Mouse (Mus musculus) left cerebral cortex, postnatal 25 days (tissue): Measurements from ENCODE around the gene Blnk. TPM values are rescaled to one million over a fixed set of nuclear protein-coding genes. Genes with fewer than 3 reads are reported as not detected.

Source experiments
- DNase-seq, 2 experiments: peaks; one replicate each; pipeline ENCODE4 v3.0.0; 2022; ENCODE audit warnings: low spot score in 2 of 2, mixed read lengths in 1 of 2
- intact Hi-C: fragments of 180-260 bp; cut with DNase I; formaldehyde crosslinking; loops from one replicate; pipeline ENCODE4 v1.15.1; 2025
- total RNA-seq, 2 experiments: library from RNA; stranded (reverse); gene quantifications; 2 replicates each; pipeline ENCODE4 v1.2.3; 2021

The Blnk gene
- total RNA-seq, 2 experiments from 2014 or later = 7.6 to 10.8 TPM

DNA sequence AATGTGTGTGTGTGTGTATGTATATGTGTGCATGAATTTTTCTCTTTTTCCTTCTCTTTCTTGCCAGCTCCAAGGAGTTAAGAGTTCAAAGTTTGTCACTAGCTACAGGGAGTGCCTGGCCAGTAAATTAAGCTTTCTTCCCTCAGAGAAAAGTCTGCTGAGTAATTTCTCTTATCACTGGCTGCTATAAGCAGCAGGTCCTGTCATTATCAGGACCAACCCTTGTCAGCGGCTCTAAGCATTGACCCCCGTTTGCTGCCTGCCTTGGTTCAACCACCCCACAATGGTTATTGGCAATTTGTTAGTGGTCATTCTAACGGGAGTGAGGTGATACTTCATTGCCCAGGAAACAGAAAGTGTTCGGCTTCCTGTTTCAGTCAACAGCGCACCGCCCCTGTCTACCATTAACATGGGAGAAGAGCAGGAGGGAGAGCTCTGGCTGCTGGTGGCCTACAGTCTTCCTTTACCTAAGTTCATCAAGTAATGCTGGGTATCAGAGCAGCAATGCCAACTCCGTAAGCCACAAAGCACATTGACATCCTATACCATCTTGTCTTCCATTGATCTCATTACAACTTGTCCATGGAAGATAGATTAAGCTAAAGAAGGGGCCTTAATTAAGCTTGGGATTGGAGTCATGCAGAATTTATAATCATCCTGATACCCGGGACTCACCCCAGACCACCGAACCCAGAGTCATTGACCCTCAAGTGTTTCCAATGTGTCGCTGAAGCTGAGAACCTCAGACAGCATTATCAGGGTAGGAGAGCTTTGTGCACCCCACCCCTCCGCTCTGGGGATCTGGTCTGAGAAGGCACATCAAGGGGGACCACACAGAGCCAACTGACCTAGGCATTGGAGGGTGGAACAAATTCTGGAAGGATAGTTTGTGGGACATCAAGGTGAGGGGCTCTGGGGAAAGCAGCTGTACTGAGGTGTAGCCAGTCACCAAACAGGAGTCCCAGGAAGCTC is 17.1 kb downstream of the Blnk start:
- intact Hi-C loops = no loop called here
- DNase-seq = no peak

- intact Hi-C loops = no loop called here
- no peak for DNase-seq
Observed at GRCm38 (mm10) chr19:40971273-40971914, 22.9 kb downstream of the Blnk start.

DNA sequence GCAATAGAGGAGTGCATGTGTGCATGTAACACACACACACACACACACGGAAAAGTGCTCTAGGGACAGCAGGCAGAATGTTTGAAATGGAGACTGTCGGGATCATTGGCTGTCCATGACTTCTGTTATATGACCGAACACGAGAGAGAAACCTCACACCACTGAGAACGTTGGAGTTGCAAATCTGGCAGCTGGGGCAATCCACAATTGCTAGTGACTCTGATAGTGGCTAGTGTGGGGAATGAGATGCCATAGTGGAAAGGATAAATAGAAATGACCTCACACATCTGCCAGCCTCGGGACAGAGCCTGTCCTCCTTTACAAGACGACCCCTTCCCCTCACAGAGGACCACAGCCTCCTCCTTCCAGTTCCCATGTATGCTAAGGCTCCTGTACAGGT is 23.6 kb downstream of the Blnk start:
- intact Hi-C loops = no loop called here
- DNase-seq = no peak

DNA sequence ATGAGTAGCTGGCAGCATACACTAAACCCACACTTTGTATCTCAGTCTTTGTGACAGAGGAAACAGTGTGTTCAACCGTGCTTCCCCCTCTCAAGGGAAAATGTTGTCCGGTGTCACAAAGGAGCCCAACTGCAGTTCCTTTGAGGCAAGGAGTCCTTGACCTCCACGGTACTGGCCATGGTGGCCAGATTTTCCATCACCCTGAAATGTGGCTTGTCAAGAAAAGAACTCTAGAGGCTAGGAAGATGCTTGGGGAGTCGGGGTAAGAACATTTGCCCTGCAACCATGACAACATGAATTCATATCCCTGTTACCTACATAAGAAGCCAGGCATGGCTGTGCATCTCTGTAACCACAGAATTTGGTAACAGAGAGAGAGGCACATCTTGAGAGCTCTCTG is 24.0 kb downstream of the Blnk start:
- intact Hi-C loops = no loop called here
- DNase-seq = no peak

- peak in 1 of 2 experiments; percentile 32 for DNase-seq
- intact Hi-C loops = no loop called here
Observed at GRCm38 (mm10) chr19:40964936-40965850, 29.1 kb downstream of the Blnk start.

GRCm38 (mm10) chr19:40964367-40964891 is 29.9 kb downstream of the Blnk start:
- intact Hi-C loops = no loop called here
- no peak for DNase-seq

DNA sequence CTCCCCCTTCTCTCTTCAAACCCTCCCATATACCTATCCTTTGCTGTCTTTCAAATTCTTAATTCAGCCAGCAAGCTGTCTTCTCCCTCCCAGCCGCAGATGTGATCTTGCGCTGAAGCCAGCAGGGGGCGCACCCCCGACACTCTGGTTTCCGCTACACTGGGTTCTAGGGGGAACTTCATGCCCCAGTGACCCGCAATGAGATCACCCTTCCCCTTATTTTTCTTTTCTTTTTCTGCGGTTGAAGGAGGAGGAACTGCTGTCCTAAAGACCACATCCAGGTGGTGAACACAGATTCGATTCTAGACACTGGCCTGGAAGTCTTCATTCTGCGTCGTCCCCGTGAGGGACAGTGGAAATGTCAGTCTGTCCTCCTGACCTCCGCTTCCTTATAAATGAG is 31.3 kb downstream of the Blnk start:
- intact Hi-C loops = loop anchor here (2.0 kb wide), 1 partner anchor 54 kb away; no protein-coding TSS in a partner anchor

GRCm38 (mm10) chr19:40958981-40959380 is 35.4 kb downstream of the Blnk start:
- DNase-seq = no peak
- intact Hi-C loops = no loop called here

More for the DNA sequence above, 31.3 kb downstream of the Blnk start:
- peak in 1 of 2 experiments; percentile 45 for DNase-seq

- DNase-seq = peak in 1 of 2 experiments; percentile 64
- intact Hi-C loops = no loop called here
Observed at GRCm38 (mm10) chr19:40946937-40947577, 47.3 kb downstream of the Blnk start.

- intact Hi-C loops = no loop called here
Observed at GRCm38 (mm10) chr19:40943552-40943951, 50.8 kb downstream of the Blnk start.

GRCm38 (mm10) chr19:40936038-40936437 is 58.3 kb downstream of the Blnk start:
- no peak for DNase-seq
- intact Hi-C loops = no loop called here

More at GRCm38 (mm10) chr19:40943552-40943951, 50.8 kb downstream of the Blnk start:
- no peak for DNase-seq

DNA sequence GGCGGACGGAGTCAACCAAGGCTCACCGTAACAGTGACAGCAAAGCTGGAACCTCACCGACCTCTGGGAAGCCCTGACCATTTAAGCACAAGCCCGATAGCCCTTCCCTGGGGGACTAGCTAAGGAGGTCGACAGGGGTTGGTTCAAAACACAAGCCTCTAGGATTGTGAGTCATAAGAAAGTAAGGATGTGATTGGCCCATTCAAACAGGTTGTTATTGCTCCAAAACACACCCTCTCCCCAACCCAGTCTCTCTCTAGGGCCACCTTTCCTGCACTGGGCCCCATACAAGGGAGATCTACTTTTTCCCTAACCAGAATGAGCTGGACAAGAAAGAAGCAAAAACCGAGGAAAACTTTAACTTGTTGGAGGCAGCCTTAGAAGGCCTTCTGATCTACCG is 59.0 kb downstream of the Blnk start:
- intact Hi-C loops = no loop called here
- DNase-seq = no peak

GRCm38 (mm10) chr19:40931581-40932369 is 62.6 kb downstream of the Blnk start:
- no peak for DNase-seq

DNA sequence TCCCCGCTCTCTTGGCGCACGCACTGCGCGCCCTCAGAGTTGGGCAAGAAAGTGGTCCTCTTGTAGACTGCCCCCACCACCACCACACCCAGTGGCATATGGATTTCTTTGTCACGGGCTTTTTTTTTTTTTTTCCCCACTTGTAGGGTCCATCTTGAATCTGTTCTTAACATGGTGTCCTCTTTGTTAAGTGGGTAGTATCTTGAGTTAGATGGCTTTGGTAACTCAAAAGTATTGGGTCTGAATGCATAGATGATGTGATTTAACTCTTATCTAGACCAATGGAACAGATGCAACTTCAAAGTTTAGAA is 99.0 kb downstream of the Blnk start:
- intact Hi-C loops = loop anchor here (10.0 kb wide), 1 partner anchor 119 kb away; no protein-coding TSS in a partner anchor
- DNase-seq = no peak

More at GRCm38 (mm10) chr19:40931581-40932369, 62.6 kb downstream of the Blnk start:
- intact Hi-C loops = no loop called here

- peak; percentile 86 to 90 for DNase-seq
- intact Hi-C loops = loop anchor here (1.0 to 10.0 kb wide), 2 partner anchors 21 to 120 kb away; no protein-coding TSS in a partner anchor
Observed at GRCm38 (mm10) chr19:40894519-40895392, 99.6 kb downstream of the Blnk start, which contains the start of gene Zfp518a. Zfp518a (plus strand) TSS chr19:40894705.

- no peak for DNase-seq
- intact Hi-C loops = loop anchor here (1.0 to 10.0 kb wide), 2 partner anchors 21 to 121 kb away; no protein-coding TSS in a partner anchor
Observed at GRCm38 (mm10) chr19:40894071-40894506, 100.2 kb downstream of the Blnk start.

DNA sequence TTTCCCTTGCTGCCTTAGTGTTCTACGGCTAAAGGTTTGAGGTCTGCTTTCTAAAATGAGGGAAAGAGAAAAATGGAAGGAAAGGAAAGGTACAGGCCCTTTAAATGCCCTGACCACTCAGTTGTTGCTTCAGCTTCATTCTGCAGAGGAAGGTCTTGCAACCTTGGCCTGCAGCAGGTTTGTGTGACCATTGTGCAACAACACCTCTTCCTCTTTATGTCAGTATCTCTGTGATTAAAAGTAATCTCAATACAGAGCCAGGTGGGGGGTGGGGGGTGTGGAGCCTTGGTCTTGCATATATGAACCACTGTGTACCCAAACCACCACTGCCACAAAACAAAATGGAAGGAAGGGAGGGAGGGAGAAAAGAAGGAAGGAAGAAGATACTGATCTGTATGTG is 105.4 kb downstream of the Blnk start:
- intact Hi-C loops = no loop called here

More for the DNA sequence above, 105.4 kb downstream of the Blnk start:
- DNase-seq = no peak
